Mouse (Mus musculus) embryonic fibroblast, embryonic 13.5 days (primary cell): Measurements from ENCODE around the gene Slc38a1.

Experiments
- CTCF ChIP-seq: IDR thresholded peaks from 2 replicates; pipeline ENCODE4 v1.5.1; 2011; ENCODE audit warnings: mild to moderate bottlenecking, control low read depth, low read length, moderate library complexity, borderline replicate concordance; ENCODE audit not compliant: insufficient read depth
- POLR2A ChIP-seq: IDR thresholded peaks from 2 replicates; pipeline ENCODE4 v1.6.1; 2011; ENCODE audit warnings: low read depth, mild to moderate bottlenecking, control low read depth, low read length, moderate library complexity

- no peak for TF ChIP-seq CTCF
- no peak for TF ChIP-seq POLR2A
Measured at GRCm38 (mm10) chr15:96660590-96661141, 18.0 kb upstream of the Slc38a1 start.
